ENCODE assay signal across 11 mouse cellular contexts in the genomic region with DNA sequence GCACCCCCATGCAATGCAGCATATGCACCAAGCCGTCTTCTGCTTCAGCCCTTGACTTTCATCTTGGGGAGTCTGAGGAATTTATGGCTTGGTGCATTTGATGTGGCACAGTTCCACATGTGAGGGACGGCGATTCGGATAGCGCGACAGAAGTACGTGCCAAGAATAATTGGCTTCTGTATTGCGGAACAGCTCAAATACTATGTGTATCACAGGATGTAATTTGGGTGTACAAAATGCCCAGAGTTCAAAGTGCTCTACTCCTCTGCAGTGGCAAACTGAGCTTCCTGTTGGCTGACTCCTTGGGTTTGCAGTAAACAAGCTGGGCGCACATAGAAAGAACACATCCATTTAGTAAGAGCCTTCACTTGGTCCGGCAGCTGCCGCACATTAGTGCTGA.
DNase-seq lines count a peak whose midpoint lies in the region; ATAC-seq and TF ChIP-seq lines count a peak whose summit lies in the region.
"Had no signal": no experiment of that assay in that cellular context is flagged by ENCODE, and none has a peak within 500 bp of the region (broad histone marks: within the 10 kb centered on the region; RNA-seq: fewer than 3 reads in every experiment).

No protein-coding gene starts in this region.

- DNase-seq in heart, postnatal 10 days, result peak; percentile 12 to 22
- no peak for DNase-seq in heart, adult 2 months
- DNase-seq in lung, postnatal 36 days, result peak; percentile 35
- no peak for DNase-seq in retina, postnatal 1 day
- no peak for DNase-seq in spleen, adult 18-20 months
- DNase-seq in urinary bladder, postnatal 36 days (ENCODE audit: low spot score in 2 of 2), result no peak

- no peak for TF ChIP-seq EP300 in heart, adult 2 months (IDR thresholded peaks at IDR 0.05; ENCODE audit: insufficient read depth, low read depth, low read length)

- no peaks in the 10 kb centered on the region for H3K79me2 ChIP-seq in heart, adult 2 months (replicated peaks; ENCODE audit: control insufficient read depth, insufficient read depth, low read length)

- H3K4me2 ChIP-seq in embryonic facial prominence, embryonic 15.5 days (replicated peaks), result no peak overlapping the region; the same call in 1 of the 2 replicates
- H3K4me2 ChIP-seq: embryonic facial prominence, embryonic 12.5 days; neural tube, embryonic 13.5 days had no signal

- no peaks in the 10 kb centered on the region for H3K36me3 ChIP-seq in heart, adult 2 months (ENCODE audit: control insufficient read depth, insufficient read depth, low read length)
- no peaks in the 10 kb centered on the region for H3K36me3 ChIP-seq in embryonic facial prominence, embryonic 15.5 days
- H3K36me3 ChIP-seq: embryonic facial prominence, embryonic 12.5 days; heart, embryonic 10.5 days; neural tube, embryonic 13.5 days had no signal

- WGBS in heart, adult 2 months, result 61% methylated on average over 11 of the region's 11 CpGs
- 43% methylated on average over 11 of the region's 11 CpGs for WGBS in embryonic facial prominence, embryonic 15.5 days

- ATAC-seq in CD4-positive, CD25-positive, alpha-beta regulatory T cell, adult 4 months, result peak; percentile 96
- peak; percentile 63; the same call in 1 of the 2 replicates for ATAC-seq in embryonic facial prominence, embryonic 15.5 days (ENCODE audit: insufficient number of reproducible peaks, low FRiP score, low TSS enrichment, low read depth)

- TF ChIP-seq POLR2A in heart, adult 2 months (IDR thresholded peaks at IDR 0.05; ENCODE audit: insufficient read depth, low read depth, low read length), result no peak

- no peak overlapping the region for H3K27ac ChIP-seq in heart, adult 2 months
- H3K27ac ChIP-seq in embryonic facial prominence, embryonic 15.5 days (replicated peaks), result no peak overlapping the region
- H3K27ac ChIP-seq: embryonic facial prominence, embryonic 12.5 days; heart, embryonic 10.5 days; neural tube, embryonic 13.5 days had no signal

- no peak for TF ChIP-seq CTCF in heart, adult 2 months (IDR thresholded peaks at IDR 0.05)

- H3K27me3 ChIP-seq in heart, adult 2 months (ENCODE audit: control insufficient read depth, insufficient read depth, low read length), result no peaks in the 10 kb centered on the region
- no peaks in the 10 kb centered on the region for H3K27me3 ChIP-seq in embryonic facial prominence, embryonic 15.5 days
- H3K27me3 ChIP-seq: embryonic facial prominence, embryonic 12.5 days; neural tube, embryonic 13.5 days had no signal

- intact Hi-C loops in heart, postnatal 10 days (cut with DNase I), result no loop called here
- intact Hi-C loops in heart, adult 2 months (cut with DNase I), result no loop called here

- no peak overlapping the region for H3K9ac ChIP-seq in heart, adult 2 months (ENCODE audit: low read depth, low read length)
- no peak overlapping the region for H3K9ac ChIP-seq in embryonic facial prominence, embryonic 15.5 days
- H3K9ac ChIP-seq: embryonic facial prominence, embryonic 12.5 days; neural tube, embryonic 13.5 days had no signal

- no peaks in the 10 kb centered on the region for H3K4me1 ChIP-seq in heart, adult 2 months (ENCODE audit: control insufficient read depth, insufficient read depth, low read length)
- 0 out of 2 replicates have a peak, but pooled peaks cover 5% of the 10 kb centered on the region for H3K4me1 ChIP-seq in embryonic facial prominence, embryonic 15.5 days
- H3K4me1 ChIP-seq: embryonic facial prominence, embryonic 12.5 days; heart, embryonic 10.5 days; neural tube, embryonic 13.5 days had no signal

- H3K9me3 ChIP-seq in embryonic facial prominence, embryonic 15.5 days (replicated peaks), result no peaks in the 10 kb centered on the region
- H3K9me3 ChIP-seq: embryonic facial prominence, embryonic 12.5 days; heart, embryonic 10.5 days; neural tube, embryonic 13.5 days had no signal

- no peak overlapping the region for H3K4me3 ChIP-seq in heart, adult 2 months
- no peak overlapping the region for H3K4me3 ChIP-seq in embryonic facial prominence, embryonic 15.5 days (replicated peaks)
- H3K4me3 ChIP-seq: embryonic facial prominence, embryonic 12.5 days; heart, embryonic 10.5 days; neural tube, embryonic 13.5 days had no signal

Comparison
In these comparisons a context has a peak if more than half of its experiments do, and no peak if none do; other contexts are left out.
1. DNase-seq: peak in heart, postnatal 10 days (2 of 2) and lung, postnatal 36 days (single experiment); none in heart, adult 2 months (0 of 2), retina, postnatal 1 day (single experiment), spleen, adult 18-20 months (0 of 2) and urinary bladder, postnatal 36 days (0 of 2).